Mouse (Mus musculus): ENCODE data around the gene Apof. TPM values are rescaled to one million over a fixed set of nuclear protein-coding genes. Genes with fewer than 3 reads are reported as not detected.
A peak's percentile ranks its signal among the peaks of the same experiment; 100 is the strongest.
"Not testable (repeated sequence)": the region's sequence is repeated elsewhere in the genome, so short reads cannot be mapped to it uniquely, and the experiment has no call there.

Apof gene
- polyA plus RNA-seq, 1 experiment from 2014 or later, result not detected

DNA sequence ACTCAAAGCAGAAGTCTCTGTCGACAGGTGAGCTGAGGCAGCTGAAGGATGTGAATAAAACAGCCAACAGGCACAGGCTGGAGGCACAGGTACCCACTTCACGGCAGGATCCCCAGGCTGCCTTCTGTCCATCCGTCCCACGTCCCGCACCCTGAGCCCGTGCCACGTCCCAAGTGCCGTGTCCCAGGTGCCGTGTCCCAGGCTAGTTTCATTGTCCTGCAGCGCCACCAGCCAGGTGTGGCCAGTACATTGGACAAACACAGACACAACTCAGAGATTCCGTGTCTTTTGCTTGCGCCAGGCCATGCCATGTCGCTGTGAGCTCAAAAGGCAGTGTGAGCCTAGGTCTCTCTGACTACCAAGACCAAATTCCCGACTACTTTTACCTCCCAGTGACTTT is 13.2 kb downstream of the Apof start:
- no peak overlapping the region for H3K9ac ChIP-seq (replicated peaks)
- no peak overlapping the region for H3K27ac ChIP-seq (replicated peaks)
- no peak for ATAC-seq (ENCODE audit: low FRiP score, low read depth)
- WGBS, result 92% methylated on average over 14 of the region's 14 CpGs
- H3K27me3 ChIP-seq, result no peaks in the 10 kb centered on the region
- peaks cover 74% of the 10 kb centered on the region for H3K36me3 ChIP-seq
- no peak overlapping the region for H3K4me2 ChIP-seq (replicated peaks)
- no peaks in the 10 kb centered on the region for H3K4me1 ChIP-seq
- H3K9me3 ChIP-seq, result no peaks in the 10 kb centered on the region
- H3K4me3 ChIP-seq, result no peak overlapping the region

DNA sequence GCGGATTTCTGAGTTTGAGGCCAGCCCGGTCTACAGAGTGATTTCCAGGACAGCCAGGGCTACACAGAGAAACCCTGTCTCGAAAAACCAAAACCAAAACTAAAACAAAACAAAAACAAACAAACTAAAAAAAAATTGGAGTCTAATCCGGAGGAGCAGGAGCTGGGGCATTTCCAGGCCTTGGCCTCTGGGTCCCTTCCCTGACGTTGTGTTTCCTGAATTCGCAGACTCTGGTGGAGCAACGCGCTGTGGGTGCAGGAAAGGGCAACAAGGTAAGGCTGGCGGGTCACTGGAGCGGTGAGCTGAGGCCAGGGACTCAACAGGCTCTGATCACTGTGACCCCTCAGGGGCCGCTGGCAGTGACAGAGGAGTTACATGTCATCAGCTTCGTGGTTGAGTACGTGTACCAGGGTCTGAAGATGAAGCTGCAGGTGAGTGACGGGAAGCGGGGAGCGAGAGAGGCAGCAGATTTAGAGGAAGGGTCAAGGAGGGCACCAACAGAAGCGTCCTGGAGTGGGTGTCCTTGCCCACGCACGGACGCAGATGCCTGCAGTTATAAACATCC is 14.5 kb downstream of the Apof start:
- WGBS, result 89% methylated on average over 20 of the region's 20 CpGs
- Histone ChIP-seq H3K27me3 (no peaks in the 10 kb centered on the region), H3K27ac (replicated peaks) (no peak overlapping the region), H3K4me2 (replicated peaks) (no peak overlapping the region), H3K9me3 (no peaks in the 10 kb centered on the region), H3K36me3 (peaks cover 73% of the 10 kb centered on the region), H3K4me3 (no peak overlapping the region), H3K4me1 (no peaks in the 10 kb centered on the region), H3K9ac (replicated peaks) (no peak overlapping the region)
- ATAC-seq (ENCODE audit: low FRiP score, low read depth), result no peak

DNA sequence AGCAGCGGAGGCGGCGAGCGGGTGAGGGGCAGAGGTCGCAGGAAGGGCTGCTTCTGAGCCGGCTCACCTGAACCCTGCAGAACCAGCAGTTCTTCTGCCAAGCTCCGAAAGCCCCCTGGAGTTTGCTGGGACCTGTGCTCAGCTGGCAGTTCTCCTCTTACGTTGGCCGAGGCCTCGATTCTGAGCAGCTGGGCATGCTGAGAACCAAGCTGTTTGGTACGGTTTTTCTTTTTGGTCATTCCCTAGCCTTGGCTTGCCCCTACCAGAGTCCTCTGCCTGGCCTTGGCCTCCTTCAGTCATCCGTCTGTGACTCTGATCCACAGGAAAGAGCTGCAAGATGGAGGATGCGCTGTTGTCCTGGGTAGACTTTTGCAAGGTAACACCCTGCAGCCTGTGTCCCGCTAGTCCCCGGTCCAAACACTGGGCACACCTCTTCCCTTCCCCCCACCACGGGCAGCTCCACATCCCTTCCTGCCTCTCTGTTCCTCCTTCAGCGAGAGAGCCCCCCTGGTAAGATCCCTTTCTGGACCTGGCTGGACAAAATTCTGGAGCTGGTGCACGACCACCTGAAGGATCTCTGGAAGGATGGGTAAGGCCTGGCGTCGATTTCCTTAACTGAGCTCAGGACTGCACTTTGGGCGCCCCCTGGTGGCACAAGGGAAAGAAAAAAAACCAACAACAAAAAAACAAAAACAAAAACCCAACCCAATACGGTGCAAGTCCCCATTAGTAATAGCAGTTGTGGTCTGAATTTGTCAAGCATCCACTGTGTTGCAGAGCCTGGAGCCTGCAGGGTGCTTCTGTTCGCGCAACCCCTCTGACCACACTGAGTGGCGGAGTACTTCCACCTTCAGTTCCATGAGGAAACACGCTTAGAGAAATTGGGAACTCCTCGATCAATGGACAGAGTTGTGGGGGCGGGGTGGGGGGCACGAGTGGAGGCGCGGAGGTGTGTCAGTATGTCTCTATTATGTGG is 15.4 kb downstream of the Apof start:
- Histone ChIP-seq H3K27ac (replicated peaks) (no peak overlapping the region), H3K4me3 (no peak overlapping the region), H3K4me2 (replicated peaks) (no peak overlapping the region), H3K4me1 (no peaks in the 10 kb centered on the region), H3K9ac (replicated peaks) (no peak overlapping the region), H3K9me3 (no peaks in the 10 kb centered on the region), H3K27me3 (no peaks in the 10 kb centered on the region), H3K36me3 (peaks cover 76% of the 10 kb centered on the region)
- 64% methylated on average over 31 of the region's 31 CpGs for WGBS
- no peak for ATAC-seq (ENCODE audit: low FRiP score, low read depth)

DNA sequence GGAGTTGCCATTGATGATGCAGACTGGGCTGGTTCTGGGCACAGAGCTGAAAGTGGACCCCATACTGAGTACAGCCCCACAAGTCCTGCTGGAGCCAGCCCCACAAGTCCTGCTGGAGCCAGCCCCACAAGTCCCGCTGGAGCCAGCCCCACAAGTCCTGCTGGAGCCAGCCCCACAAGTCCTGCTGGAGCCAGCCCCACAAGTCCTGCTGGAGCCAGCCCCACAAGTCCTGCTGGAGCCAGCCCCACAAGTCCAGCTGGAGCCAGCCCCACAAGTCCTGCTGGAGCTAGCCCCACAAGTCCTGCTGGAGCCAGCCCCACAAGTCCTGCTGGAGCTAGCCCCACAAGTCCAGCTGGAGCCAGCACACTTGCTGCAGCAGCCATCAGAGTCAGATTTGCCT is 22.1 kb downstream of the Apof start:
- WGBS, result 90% methylated on average over 1 of the region's 1 CpGs
- not testable (repeated sequence) for H3K4me2 ChIP-seq (replicated peaks); ATAC-seq (ENCODE audit: low FRiP score, low read depth); H3K27me3 ChIP-seq; H3K4me3 ChIP-seq; H3K27ac ChIP-seq (replicated peaks); H3K9me3 ChIP-seq; H3K4me1 ChIP-seq; H3K9ac ChIP-seq (replicated peaks)
- peaks cover 51% of the 10 kb centered on the region for H3K36me3 ChIP-seq

DNA sequence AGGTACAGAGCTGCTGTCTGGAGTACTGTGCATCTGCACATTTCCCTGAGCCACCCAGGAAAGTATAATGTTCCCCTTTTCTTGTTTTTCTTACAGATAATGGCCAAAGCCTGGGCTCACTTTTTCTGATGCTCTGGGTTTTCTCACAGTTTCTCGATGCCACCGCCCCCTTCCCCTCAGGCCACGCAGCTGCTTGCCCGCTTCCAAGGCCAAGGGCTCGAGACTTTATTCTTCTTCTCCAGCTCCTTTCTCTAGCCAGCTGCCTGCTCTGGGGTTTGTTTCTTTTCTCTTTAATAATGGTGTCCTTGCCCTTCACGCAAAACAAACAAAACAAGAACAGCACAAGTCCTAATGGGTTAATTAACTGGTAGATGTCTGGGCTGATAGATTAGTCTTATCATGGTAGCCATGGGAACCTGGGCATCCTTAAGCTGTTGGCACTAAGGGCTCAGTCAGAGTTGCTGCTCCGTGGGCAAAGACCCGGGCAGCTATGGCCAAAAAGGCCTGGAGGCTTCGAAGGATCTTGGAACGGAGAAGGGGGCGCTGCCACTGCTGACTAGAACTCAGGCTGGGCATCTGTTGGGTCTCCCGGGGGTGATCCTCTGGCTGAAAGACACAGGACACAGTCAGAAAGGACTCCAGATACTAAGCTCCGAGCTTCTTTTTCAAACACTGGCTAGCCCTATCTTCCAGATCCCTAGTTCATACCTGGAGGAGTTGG is 28.1 kb downstream of the Apof start:
- ATAC-seq (ENCODE audit: low FRiP score, low read depth), result no peak
- Histone ChIP-seq H3K4me2 (replicated peaks) (no peak overlapping the region), H3K36me3 (peaks cover 15% of the 10 kb centered on the region), H3K9me3 (no peaks in the 10 kb centered on the region), H3K4me1 (no peaks in the 10 kb centered on the region; the same call in 1 of the 2 replicates), H3K27me3 (no peaks in the 10 kb centered on the region), H3K27ac (replicated peaks) (no peak overlapping the region), H3K9ac (replicated peaks) (no peak overlapping the region), H3K4me3 (no peak overlapping the region)
- 78% methylated on average over 13 of the region's 13 CpGs for WGBS

DNA sequence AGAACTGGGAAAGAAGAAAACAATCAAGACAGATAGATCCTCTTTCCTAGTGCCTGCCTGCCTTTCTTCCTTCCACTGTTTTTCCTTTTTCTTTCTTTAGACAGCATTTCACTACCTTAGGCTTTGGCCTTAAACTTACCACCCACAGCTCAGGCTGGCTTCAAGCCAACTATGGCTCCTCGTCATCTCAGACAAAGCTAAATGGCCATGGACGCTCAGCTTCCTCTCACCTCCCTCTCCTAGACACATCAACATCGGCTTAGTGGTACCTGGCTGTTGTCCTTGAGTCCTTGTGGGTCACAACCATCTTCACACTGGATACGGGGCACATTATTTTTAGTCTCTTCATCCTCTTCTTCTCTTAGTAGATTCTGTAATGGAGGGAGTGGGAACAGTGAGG is 28.8 kb downstream of the Apof start:
- H3K4me3 ChIP-seq, result no peak overlapping the region
- peaks cover 8% of the 10 kb centered on the region; the same call in 1 of the 2 replicates for H3K36me3 ChIP-seq
- H3K27me3 ChIP-seq, result no peaks in the 10 kb centered on the region
- no peak overlapping the region for H3K27ac ChIP-seq (replicated peaks)
- H3K4me2 ChIP-seq (replicated peaks), result no peak overlapping the region
- peaks cover 2% of the 10 kb centered on the region for H3K4me1 ChIP-seq
- H3K9me3 ChIP-seq, result no peaks in the 10 kb centered on the region
- no peak for ATAC-seq (ENCODE audit: low FRiP score, low read depth)
- WGBS, result 85% methylated on average over 4 of the region's 4 CpGs
- H3K9ac ChIP-seq (replicated peaks), result no peak overlapping the region

DNA sequence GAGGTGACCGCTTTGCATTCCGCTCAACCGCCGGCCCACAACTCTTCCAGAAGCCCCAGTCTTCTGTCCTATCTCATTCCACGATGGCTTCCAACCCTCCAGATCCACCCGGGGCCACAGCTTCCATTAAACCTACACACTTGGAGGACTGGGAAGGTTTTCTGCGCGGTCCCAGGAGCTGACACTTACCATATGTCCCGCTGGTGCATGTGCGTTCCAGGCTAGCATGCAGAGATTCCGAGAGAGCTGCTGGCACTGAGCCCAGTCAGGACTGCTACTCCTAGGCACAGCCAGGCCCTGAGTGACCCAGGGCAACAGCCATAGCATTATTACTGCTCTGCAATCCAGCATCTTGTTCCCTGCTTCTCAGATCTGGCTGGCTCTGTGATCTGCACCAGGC is 29.2 kb downstream of the Apof start:
- Histone ChIP-seq H3K27me3 (no peaks in the 10 kb centered on the region), H3K4me3 (no peak overlapping the region), H3K9me3 (no peaks in the 10 kb centered on the region), H3K27ac (replicated peaks) (no peak overlapping the region), H3K4me2 (replicated peaks) (no peak overlapping the region), H3K36me3 (0 out of 2 replicates have a peak, but pooled peaks cover 4% of the 10 kb centered on the region), H3K4me1 (peaks cover 6% of the 10 kb centered on the region), H3K9ac (replicated peaks) (no peak overlapping the region)
- no peak for ATAC-seq (ENCODE audit: low FRiP score, low read depth)
- WGBS, result 91% methylated on average over 11 of the region's 11 CpGs

DNA sequence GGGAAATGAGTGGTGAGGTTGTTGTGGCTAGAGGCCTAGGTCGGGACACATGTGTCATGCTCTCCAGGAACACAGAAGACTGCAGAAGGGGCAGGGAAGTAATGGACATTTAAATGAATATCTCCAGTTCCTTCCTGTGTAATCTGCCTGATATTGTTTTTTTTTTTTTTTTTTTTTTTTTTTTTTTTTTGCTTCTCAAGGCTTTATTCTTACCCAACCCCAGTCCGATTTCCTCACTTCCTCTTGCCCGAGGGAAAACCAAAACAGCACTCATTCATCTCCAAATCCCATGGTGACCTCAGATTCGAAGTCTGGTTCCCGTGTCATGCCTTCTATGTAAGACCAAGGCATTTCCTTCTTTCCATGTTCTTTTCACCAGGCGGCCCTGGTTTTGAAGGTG is 29.8 kb downstream of the Apof start:
- no peaks in the 10 kb centered on the region for H3K36me3 ChIP-seq
- H3K9ac ChIP-seq (replicated peaks), result no peak overlapping the region
- no peak for ATAC-seq (ENCODE audit: low FRiP score, low read depth)
- H3K27me3 ChIP-seq, result no peaks in the 10 kb centered on the region
- no peak overlapping the region for H3K27ac ChIP-seq (replicated peaks)
- H3K4me1 ChIP-seq, result peaks cover 7% of the 10 kb centered on the region
- H3K9me3 ChIP-seq, result no peaks in the 10 kb centered on the region
- no peak overlapping the region for H3K4me2 ChIP-seq (replicated peaks)
- no peak overlapping the region for H3K4me3 ChIP-seq
- WGBS, result 79% methylated on average over 6 of the region's 6 CpGs

DNA sequence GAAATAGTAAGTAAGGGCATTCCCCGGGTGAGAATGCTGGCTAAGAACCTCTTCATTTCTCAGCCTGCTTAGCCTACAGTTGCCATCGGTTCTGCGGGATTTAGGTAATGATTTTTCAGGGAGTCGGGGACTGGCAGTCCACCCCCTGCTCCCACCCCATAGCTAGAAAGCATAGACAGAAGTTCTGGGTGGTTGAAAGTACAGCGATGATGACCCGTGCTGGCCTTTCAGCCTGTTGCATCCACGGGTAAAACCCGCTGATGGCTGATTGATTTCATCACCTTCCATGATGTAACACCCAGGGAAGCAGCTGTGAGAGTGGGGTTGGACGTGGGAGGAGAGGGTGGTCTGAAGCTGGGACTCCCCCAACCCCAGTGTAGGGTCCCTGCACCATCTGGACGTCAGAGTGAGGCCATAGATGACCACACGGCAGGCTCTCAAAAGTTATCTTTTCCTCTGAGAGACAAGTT is 30.3 kb downstream of the Apof start, which contains the start of gene Il23a:
Gene Il23a, minus strand, starts transcription at position 51 of the 470 bp plus-strand sequence.
- 85% methylated on average over 11 of the region's 11 CpGs for WGBS
- no peak within 1 kb of the TSS for H3K9ac ChIP-seq (replicated peaks)
- no peak within 1 kb of the TSS for H3K4me3 ChIP-seq
- no peaks in the 10 kb centered on the region for H3K27me3 ChIP-seq
- no peak within 1 kb of the TSS for H3K27ac ChIP-seq (replicated peaks)
- H3K9me3 ChIP-seq, result no peaks in the 10 kb centered on the region
- no peaks in the 10 kb centered on the region for H3K36me3 ChIP-seq
- H3K4me1 ChIP-seq, result peaks cover 8% of the 10 kb centered on the region
- no peak for ATAC-seq (ENCODE audit: low FRiP score, low read depth)
- no peak within 1 kb of the TSS for H3K4me2 ChIP-seq (replicated peaks)

DNA sequence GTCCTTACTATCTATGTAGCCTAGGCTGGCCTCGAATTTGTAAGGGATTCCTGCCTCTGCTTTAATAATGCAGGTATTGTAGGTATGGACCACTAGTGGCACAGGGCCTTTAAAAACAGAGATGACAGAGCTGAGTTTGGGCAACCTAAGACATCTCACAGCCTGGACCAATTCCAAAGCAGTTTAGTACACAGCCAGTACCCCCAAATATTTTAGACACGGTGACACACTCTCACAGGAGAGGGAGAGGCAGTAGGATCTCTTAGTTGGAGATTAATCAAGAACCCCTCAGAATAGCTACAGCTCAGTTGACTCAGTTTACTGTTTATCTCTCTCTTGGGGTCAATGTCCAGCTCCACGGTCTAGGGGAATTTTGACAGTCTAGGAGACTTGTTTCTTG is 33.9 kb downstream of the Apof start:
- Histone ChIP-seq H3K27me3 (no peaks in the 10 kb centered on the region), H3K9me3 (no peaks in the 10 kb centered on the region), H3K4me2 (replicated peaks) (peak overlapping the region; percentile 77), H3K27ac (replicated peaks) (peak overlapping the region; percentile 91), H3K36me3 (0 out of 2 replicates have a peak, but pooled peaks cover 2% of the 10 kb centered on the region), H3K4me1 (peaks cover 19% of the 10 kb centered on the region), H3K4me3 (peak overlapping the region; percentile 59), H3K9ac (replicated peaks) (peak overlapping the region; percentile 86)
- 40% methylated on average over 3 of the region's 3 CpGs for WGBS
- ATAC-seq (ENCODE audit: low FRiP score, low read depth), result no peak

DNA sequence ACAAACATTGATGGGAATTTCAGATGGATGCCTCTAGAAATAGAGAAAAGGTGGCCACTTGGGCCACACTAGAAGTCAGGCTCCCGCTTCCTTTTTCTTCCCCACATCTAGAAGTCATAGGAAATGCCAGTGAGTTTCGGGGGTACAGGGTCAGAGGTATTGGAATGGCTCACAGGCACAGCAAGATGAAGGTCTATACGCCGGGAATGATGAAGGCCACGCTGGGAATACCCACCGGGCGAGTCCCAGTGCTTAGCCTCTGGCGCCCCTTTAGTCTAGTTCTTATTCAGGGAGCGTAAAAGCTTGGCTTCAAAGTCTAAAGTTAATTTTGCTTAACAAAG is 34.3 kb downstream of the Apof start:
- Histone ChIP-seq H3K36me3 (0 out of 2 replicates have a peak, but pooled peaks cover 2% of the 10 kb centered on the region), H3K27ac (replicated peaks) (peak overlapping the region; percentile 91), H3K4me1 (peaks cover 19% of the 10 kb centered on the region), H3K27me3 (no peaks in the 10 kb centered on the region), H3K9ac (replicated peaks) (peak overlapping the region; percentile 86), H3K4me2 (replicated peaks) (peak overlapping the region; percentile 77), H3K4me3 (peak overlapping the region; percentile 59), H3K9me3 (no peaks in the 10 kb centered on the region)
- peak; percentile 64 for ATAC-seq (ENCODE audit: low FRiP score, low read depth)
- WGBS, result under 1% methylated on average over 9 of the region's 9 CpGs

Measured in midbrain, embryonic 12.5 days (tissue).